Mouse (Mus musculus) ES-E14 (cell line): ENCODE data around the gene Rbm4. TPM values are rescaled to one million over a fixed set of nuclear protein-coding genes. Genes with fewer than 3 reads are reported as not detected.
A peak's percentile ranks its signal among the peaks of the same experiment; 100 is the strongest.

Source experiments
- DNase-seq: peaks from one replicate; pipeline ENCODE4 v3.0.0-alpha.2; 2013; ENCODE audit warnings: low read depth, low spot score
- H3K27ac ChIP-seq: 2 replicates; pipeline ENCODE4 v1.5.1; 2012; ENCODE audit warnings: low read depth, mild to moderate bottlenecking, low read length, moderate library complexity, mixed read lengths; ENCODE audit not compliant: poor library complexity, insufficient read depth, severe bottlenecking
- H3K36me3 ChIP-seq: 2 replicates; pipeline ENCODE4 v1.6.1; 2012; ENCODE audit warnings: mild to moderate bottlenecking, low read length, moderate library complexity, mixed read lengths; ENCODE audit not compliant: control insufficient read depth, poor library complexity, insufficient read depth, severe bottlenecking
- H3K4me1 ChIP-seq, 2 experiments: fragments of 150-350 bp in 1 of 2; sonication (generic) in 1 of 2; 2 replicates each; pipeline ENCODE4 v1.6.1; 2012; ENCODE audit warnings: low read length in 2 of 2, mild to moderate bottlenecking in 1 of 2, mixed read lengths in 1 of 2; ENCODE audit not compliant: control insufficient read depth in 2 of 2, insufficient read depth in 2 of 2, poor library complexity in 1 of 2
- H3K4me3 ChIP-seq, 2 experiments: fragments of 150-350 bp in 1 of 2; sonication (generic) in 1 of 2; 2 replicates each; pipeline ENCODE4 v1.5.1; 2012; ENCODE audit warnings: low read length in 2 of 2, low read depth in 1 of 2, mild to moderate bottlenecking in 1 of 2, mixed read lengths in 1 of 2; ENCODE audit not compliant: insufficient read depth in 1 of 2, poor library complexity in 1 of 2, severe bottlenecking in 1 of 2
- H3K9ac ChIP-seq: 2 replicates; pipeline ENCODE4 v1.6.1; 2012; ENCODE audit warnings: low read depth, mild to moderate bottlenecking, low read length, mixed read lengths; ENCODE audit not compliant: poor library complexity, insufficient read depth, severe bottlenecking
- H3K9me3 ChIP-seq: fragments of 150-350 bp; sonication (generic); 2 replicates; pipeline ENCODE4 v1.6.1; 2012; ENCODE audit warnings: low read depth, mild to moderate bottlenecking, low read length; ENCODE audit not compliant: control insufficient read depth, insufficient read depth
- CHD2 ChIP-seq: IDR thresholded peaks from 2 replicates; pipeline ENCODE4 v1.6.1; 2014; ENCODE audit warnings: mild to moderate bottlenecking, low read depth, low read length, inconsistent platforms
- HCFC1 ChIP-seq: IDR thresholded peaks from 2 replicates; pipeline ENCODE4 v1.6.1; 2012; ENCODE audit warnings: low read length, inconsistent platforms, borderline replicate concordance; ENCODE audit not compliant: insufficient read depth
- MAFK ChIP-seq: IDR thresholded peaks from 2 replicates; pipeline ENCODE4 v1.6.1; 2014; ENCODE audit warnings: mild to moderate bottlenecking, low read depth, low read length, inconsistent platforms; ENCODE audit not compliant: insufficient read depth
- ZC3H11A ChIP-seq: IDR thresholded peaks from 2 replicates; pipeline ENCODE4 v1.6.1; 2012; ENCODE audit warnings: low read depth, mild to moderate bottlenecking, inconsistent platforms, low read length, borderline replicate concordance
- ZNF384 ChIP-seq: IDR thresholded peaks from 2 replicates; pipeline ENCODE4 v1.6.1; 2012; ENCODE audit warnings: low read depth, low read length, inconsistent platforms
- in situ Hi-C, 2 experiments: fragments of 600-800 bp; cut with MboI; formaldehyde crosslinking; loops; one replicate each; pipeline ENCODE4 v1.15.1; 2025; ENCODE audit warnings: low sequenced_read_pairs in 2 of 2, inconsistent platforms in 1 of 2; ENCODE audit not compliant: unreplicated experiment in 2 of 2
- total RNA-seq: library from RNA; depleted of rRNA; stranded (reverse); fragments of 300-350 nt; gene quantifications from 2 replicates; pipeline ENCODE4 v1.2.3, GENCODE M21; 2012

Gene Rbm4
- total RNA-seq, 1 experiment, result 122 TPM

GRCm38 (mm10) chr19:4797846-4798245 is 4.1 kb upstream of the Rbm4 start:
- Histone ChIP-seq H3K27ac (no peak overlapping the region), H3K36me3 (peaks cover 39% of the 10 kb centered on the region), H3K4me1 (peaks cover 5 to 20% of the 10 kb centered on the region in 2 experiments; a peak in 3 of 4 replicates), H3K9me3 (no peaks in the 10 kb centered on the region), H3K4me3 (no peak overlapping the region), H3K9ac (no peak overlapping the region)
- TF ChIP-seq ZC3H11A, result no peak
- TF ChIP-seq MAFK, result no peak
- no peak for TF ChIP-seq HCFC1
- no peak for TF ChIP-seq ZNF384
- no peak for TF ChIP-seq CHD2
- in situ Hi-C loops, result no loop called here
- DNase-seq, result no peak

DNA sequence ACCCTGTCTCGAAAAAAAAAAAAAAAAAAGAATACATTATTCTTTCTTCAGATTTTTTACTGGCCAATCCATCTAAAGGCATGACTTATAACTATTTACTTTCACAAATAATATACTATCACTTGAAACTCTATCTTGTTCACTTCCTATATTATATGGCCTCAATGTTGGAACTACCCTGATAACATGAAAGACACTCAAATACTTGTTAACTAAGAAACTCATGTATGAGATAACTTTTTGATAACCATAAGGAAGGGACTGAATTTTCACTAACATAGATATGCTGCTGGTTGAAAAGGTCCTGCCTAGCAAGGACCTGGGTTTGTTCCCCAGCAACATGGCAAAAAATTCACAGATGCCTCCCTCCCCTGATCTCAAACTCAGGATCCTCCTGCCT is 2.2 kb upstream of the Rbm4 start:
- H3K27ac ChIP-seq, result no peak overlapping the region
- no peak overlapping the region for H3K9ac ChIP-seq
- no peak overlapping the region for H3K4me3 ChIP-seq
- in situ Hi-C loops, result no loop called here
- TF ChIP-seq ZNF384, result no peak
- no peak for TF ChIP-seq MAFK
- no peak for TF ChIP-seq CHD2
- TF ChIP-seq HCFC1, result no peak
- no peak for TF ChIP-seq ZC3H11A
- DNase-seq, result no peak
- peaks cover 7 to 8% of the 10 kb centered on the region in 2 experiments; a peak in 3 of 4 replicates for H3K4me1 ChIP-seq
- no peaks in the 10 kb centered on the region for H3K9me3 ChIP-seq
- H3K36me3 ChIP-seq, result peaks cover 32% of the 10 kb centered on the region

GRCm38 (mm10) chr19:4793281-4793830 is 345 bp downstream of the Rbm4 start:
- TF ChIP-seq ZC3H11A (no peak), ZNF384 (no peak), CHD2 (no peak), HCFC1 (no peak; the same call in 1 of the 2 replicates), MAFK (no peak)

GRCm38 (mm10) chr19:4786313-4786712 is 7.4 kb downstream of the Rbm4 start:
- Histone ChIP-seq H3K9me3 (no peaks in the 10 kb centered on the region), H3K27ac (no peak overlapping the region), H3K9ac (no peak overlapping the region), H3K36me3 (peaks cover 45% of the 10 kb centered on the region), H3K4me3 (no peak overlapping the region), H3K4me1 (peaks cover 6 to 8% of the 10 kb centered on the region in 2 experiments)
- no peak for DNase-seq
- in situ Hi-C loops, result no loop called here
- TF ChIP-seq ZNF384, result no peak
- no peak for TF ChIP-seq HCFC1
- no peak for TF ChIP-seq CHD2
- TF ChIP-seq MAFK, result no peak
- no peak for TF ChIP-seq ZC3H11A

More at GRCm38 (mm10) chr19:4793281-4793830, 345 bp downstream of the Rbm4 start:
- Histone ChIP-seq H3K4me3 (peak overlapping the region; percentile 87 to 90), H3K9ac (peak overlapping the region; percentile 87), H3K36me3 (peaks cover 27% of the 10 kb centered on the region), H3K9me3 (no peaks in the 10 kb centered on the region), H3K27ac (peak overlapping the region; percentile 59; the same call in 1 of the 2 replicates), H3K4me1 (peaks cover 4 to 12% of the 10 kb centered on the region in 2 experiments)
- in situ Hi-C loops, result no loop called here
- DNase-seq, result no peak

DNA sequence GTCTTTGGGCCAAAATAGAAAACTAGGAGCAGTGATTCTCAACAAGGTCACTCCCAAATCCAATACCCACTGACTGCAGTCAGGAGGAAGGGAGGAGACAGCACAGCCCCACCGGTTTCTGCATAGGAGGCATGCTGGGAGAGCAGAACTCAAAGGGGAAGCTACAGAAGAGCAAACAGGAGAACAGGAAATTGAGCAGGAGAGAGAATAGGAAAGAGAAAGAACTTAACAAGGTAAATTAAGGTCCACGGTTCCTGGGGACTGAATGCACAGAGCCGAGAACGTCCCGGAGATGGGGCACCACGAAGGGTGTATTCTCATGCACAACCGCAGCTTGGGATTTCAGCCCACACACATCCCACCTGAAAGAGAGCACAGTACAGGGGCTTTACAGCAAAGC is 8.5 kb downstream of the Rbm4 start:
- DNase-seq, result no peak
- Histone ChIP-seq H3K27ac (no peak overlapping the region; the same call in 1 of the 2 replicates), H3K9ac (no peak overlapping the region), H3K9me3 (no peaks in the 10 kb centered on the region), H3K4me1 (peaks cover 5 to 8% of the 10 kb centered on the region in 2 experiments), H3K4me3 (no peak overlapping the region), H3K36me3 (peaks cover 39% of the 10 kb centered on the region)
- TF ChIP-seq MAFK, result no peak
- TF ChIP-seq ZC3H11A, result no peak
- no peak for TF ChIP-seq HCFC1
- TF ChIP-seq CHD2, result no peak
- TF ChIP-seq ZNF384, result no peak
- in situ Hi-C loops, result no loop called here
